Mouse (Mus musculus): Measurements from ENCODE around the gene Zfp941.
A peak's percentile ranks its signal among the peaks of the same experiment; 100 is the strongest.

Gene Zfp941

GRCm38 (mm10) chr7:140821653-140822329, at the start of gene Zfp941:
Gene Zfp941 (minus strand): TSS chr7:140822178.
- DNase-seq (ENCODE audit: low spot score in 2 of 2) = peak; percentile 63 to 82

DNA sequence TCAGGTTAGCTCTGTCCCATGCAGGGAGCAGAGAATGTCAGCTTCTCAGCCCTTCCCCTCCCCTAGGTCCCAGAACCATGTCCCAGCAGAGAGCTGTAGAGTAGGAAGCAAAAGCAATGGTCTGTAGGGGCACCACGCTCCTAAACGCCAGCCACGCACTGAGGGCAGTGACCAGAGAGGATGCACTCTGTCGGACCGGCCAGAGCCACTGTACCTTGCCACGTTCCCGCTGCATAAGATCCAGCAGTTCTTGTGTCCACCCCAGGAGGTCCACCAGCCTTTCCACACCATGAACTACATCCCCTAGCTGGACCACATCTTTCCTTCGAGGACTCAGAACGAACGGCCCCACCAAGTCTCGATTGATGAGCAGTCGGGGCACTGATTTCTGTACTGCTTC, 42.8 kb upstream of the Zfp941 start:
- no peak for DNase-seq (ENCODE audit: low spot score in 2 of 2)

- DNase-seq (ENCODE audit: low spot score in 2 of 2) = no peak
These were observed 38.8 kb upstream of the Zfp941 start for GRCm38 (mm10) chr7:140860728-140861127.

GRCm38 (mm10) chr7:140859997-140860396, 38.0 kb upstream of the Zfp941 start:
- DNase-seq (ENCODE audit: low spot score in 2 of 2) = no peak

GRCm38 (mm10) chr7:140858746-140859145, 36.8 kb upstream of the Zfp941 start:
- DNase-seq (ENCODE audit: low spot score in 2 of 2) = no peak

DNA sequence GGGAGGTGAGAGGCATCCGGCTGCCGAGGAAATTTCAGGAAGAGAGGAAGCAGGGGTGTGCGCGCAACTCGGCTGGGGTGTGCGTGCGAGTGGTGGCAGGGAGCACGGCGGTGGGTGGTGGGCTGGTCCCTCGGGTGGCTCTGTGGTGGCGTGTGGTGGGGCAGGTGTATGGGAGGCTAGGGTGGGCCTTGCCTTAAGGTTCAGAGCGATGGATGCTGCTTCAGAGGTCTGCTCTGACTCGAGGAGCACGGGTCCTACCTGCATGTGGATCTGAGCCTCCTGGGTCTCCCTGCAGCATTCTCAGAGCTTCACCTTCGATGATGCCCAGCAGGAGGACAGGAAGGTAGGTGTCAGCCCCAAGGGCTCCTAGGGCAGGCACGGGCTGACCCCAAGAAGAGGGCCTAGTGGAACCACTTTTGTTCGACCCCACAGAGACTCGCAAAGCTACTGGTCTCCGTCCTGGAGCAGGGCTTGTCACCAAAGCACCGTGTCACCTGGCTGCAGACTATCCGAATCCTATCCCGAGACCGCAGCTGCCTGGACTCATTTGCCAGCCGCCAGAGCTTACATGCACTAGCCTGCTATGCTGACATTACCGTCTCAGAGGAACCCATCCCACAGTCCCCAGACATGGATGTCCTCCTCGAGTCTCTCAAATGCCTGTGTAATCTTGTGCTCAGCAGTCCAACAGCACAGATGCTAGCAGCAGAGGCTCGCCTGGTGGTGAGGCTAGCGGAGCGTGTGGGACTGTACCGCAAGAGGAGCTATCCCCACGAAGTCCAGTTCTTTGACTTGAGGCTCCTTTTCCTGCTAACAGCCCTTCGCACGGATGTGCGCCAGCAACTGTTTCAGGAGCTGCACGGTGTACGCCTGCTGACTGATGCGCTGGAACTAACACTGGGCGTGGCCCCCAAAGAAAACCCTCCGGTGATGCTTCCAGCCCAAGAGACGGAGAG, 35.9 kb upstream of the Zfp941 start, which contains the start of gene Bet1l:
TSS of gene Bet1l (minus strand) at position 28 of the 956 bp plus-strand sequence.
- DNase-seq (ENCODE audit: low spot score in 2 of 2) = no peak

GRCm38 (mm10) chr7:140856785-140857549, 35.0 kb upstream of the Zfp941 start, which contains the start of gene Ric8a:
Gene Ric8a (plus strand): TSS chr7:140856957.
- peak; percentile 90 to 91 for DNase-seq (ENCODE audit: low spot score in 2 of 2)

DNA sequence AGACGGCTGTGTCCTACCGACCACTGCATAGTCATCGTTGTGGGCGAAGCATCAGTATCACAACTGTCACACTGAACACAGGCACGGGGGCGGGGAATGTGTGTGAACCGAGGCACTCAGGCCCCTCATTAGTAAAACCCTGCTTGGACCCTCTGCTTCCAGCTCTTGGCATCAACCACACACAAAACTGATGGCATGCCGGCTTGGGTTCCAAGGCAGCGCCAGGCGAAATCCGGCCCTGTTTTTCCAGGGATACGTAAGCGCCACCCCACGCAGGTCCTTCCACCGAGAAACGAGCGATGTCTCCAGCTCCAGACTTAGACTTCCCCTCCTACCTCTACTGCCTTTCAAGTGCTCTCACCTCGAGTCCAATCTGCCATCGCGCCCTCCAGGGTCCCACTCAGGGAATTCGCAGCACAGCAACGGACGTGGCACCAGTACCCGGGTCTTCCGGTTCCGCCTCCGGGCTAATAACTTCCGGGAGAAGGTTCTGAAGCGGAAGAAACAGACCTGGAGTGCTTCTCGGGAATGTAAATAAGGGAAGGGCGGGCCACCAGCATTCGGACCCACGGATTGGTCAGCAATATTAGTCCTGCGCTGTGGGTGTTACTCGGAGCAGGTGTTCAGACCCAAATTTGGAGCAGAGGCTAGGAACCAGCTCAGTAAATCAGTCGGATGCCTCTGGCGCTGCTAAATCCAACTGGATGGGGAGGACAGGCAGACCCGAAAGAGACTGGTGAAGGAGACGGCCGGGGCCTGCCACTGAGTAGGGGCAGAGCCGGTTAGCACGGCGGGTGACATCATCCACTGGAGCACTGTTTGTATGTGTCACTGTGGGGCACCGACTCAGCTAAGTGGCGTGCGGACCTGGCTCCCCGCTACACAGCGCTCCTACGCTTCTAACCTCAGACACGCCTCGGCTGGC, 34.1 kb upstream of the Zfp941 start, which contains the start of gene Gm45785:
TSS of gene Gm45785 (minus strand) at position 472 of the 925 bp plus-strand sequence.
- DNase-seq (ENCODE audit: low spot score in 2 of 2) = peak; percentile 85 to 90

DNA sequence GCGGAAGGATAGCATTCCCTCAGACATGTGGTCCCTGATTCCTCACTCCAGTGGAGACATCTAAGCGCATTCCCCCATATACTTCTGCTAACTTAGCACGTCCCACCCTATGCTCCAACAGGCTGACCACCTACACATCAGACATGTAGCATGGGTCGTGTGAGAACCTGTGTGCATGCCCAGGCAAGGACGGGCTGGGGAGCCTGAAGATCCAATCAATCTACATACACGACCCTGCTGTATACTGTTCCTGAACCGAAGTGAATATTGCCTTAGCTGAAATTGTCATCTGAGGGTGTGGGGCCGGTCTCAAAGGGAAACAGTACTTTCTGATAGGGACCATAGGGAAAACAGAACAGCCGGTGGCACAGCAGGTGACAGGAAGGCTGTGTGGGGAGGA, 33.2 kb upstream of the Zfp941 start:
- no peak for DNase-seq (ENCODE audit: low spot score in 2 of 2)

GRCm38 (mm10) chr7:140854483-140854882, 32.5 kb upstream of the Zfp941 start:
- DNase-seq (ENCODE audit: low spot score in 2 of 2) = no peak

GRCm38 (mm10) chr7:140853386-140853785, 31.4 kb upstream of the Zfp941 start:
- DNase-seq (ENCODE audit: low spot score in 2 of 2) = no peak

DNA sequence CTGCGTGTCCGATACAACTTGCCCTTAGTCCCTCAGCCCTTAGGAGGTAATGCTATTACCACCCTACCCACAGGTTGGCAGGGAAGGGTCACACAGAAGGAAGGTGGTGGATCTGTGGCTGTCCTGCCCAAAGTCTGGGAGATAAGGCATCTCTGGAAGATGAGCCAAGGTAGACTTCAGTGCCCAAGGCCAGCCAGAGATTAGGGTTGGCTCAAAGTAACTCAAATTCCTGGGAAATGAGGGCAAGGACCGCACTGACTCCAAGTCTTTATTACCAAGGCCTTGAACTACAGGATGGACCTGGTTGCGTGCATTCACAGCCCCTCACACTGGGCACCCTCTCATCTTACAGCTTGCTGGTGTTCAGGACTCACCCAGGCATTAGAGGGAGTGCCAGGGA, 29.9 kb upstream of the Zfp941 start:
- DNase-seq (ENCODE audit: low spot score in 2 of 2) = no peak

DNA sequence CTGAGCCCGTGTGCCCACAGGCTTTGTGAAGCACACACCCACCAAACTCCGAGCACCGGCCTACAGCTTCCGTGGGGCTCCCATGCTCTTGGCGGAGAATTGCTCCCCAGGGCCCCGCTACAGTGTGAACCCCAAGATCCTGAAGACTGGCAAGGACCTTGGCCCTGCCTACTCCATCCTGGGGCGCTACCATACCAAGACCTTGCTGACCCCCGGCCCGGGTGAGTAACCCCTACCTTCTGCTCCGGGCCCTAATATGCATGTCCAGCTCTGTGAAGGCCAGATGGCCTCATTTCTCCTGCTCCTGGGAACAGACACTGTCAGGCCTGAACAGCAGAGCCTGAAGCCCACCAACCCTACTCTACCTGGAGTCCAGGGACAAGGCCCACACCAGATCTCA, 26.6 kb upstream of the Zfp941 start:
- DNase-seq (ENCODE audit: low spot score in 2 of 2) = no peak

- DNase-seq (ENCODE audit: low spot score in 2 of 2) = no peak
These were observed 26.0 kb upstream of the Zfp941 start, which contains the start of gene Odf3 for GRCm38 (mm10) chr7:140847755-140848580. Gene Odf3 (plus strand): TSS chr7:140847805.

- DNase-seq (ENCODE audit: low spot score in 2 of 2) = no peak
These were observed 24.7 kb upstream of the Zfp941 start for GRCm38 (mm10) chr7:140846676-140847075.

DNA sequence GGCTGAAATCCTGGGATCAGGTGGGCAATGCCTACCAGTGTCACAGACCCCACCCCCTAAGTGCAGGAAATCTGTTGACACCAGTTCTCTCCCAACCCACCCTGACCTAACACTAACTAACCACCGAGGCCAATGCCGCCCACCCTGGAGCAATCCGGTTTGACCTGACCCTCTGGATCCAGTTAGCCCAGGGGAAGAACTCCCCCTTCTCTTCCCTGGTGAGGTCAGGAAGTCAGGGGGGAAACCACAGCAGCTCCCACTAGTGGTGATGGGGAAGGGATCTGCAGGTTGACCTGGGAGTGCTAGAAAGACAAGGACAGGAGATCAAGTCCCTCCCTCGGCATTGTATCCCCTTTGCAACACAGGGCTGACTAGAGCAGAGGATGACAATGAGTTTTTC, 23.7 kb upstream of the Zfp941 start:
- no peak for DNase-seq (ENCODE audit: low spot score in 2 of 2)

DNA sequence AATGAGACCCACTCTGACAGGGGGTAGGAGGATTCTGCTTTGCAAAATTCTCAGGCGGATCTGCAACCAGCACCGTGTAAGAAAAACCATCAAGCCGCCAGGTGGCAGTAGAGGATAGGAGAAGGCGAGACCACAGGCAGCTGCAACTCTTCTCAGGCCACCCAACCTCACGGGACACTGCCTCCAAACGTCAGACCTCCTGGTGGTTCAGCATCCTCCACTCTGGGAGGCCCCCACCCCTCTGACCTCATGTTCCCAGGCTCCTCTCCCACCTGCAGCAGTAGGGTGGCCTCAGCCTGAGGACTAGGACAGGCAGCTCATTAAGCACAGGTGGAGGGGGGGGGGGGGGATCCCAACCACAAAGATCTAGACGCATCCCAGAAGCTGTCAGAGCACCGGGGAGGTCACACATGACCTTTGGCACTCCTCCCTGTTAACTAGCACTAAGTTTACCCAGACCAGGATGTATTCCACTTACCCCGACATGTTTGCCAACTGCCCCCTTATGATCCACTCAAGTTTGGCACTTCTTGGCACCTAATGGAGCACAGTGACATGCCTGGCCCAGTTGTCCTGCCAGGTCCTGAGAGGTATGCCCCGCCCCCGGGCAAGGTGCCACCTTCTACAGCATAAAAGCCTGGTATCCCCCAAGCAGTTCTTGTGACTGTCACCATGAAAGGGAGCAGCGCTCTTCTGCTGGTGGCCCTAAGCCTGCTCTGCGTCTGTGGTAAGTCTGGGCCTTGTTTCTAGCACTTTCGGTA, 23.1 kb upstream of the Zfp941 start, which contains the start of gene Scgb1c1:
TSS of gene Scgb1c1 (plus strand) at position 643 of the 761 bp plus-strand sequence.
- peak; percentile 91 to 92 for DNase-seq (ENCODE audit: low spot score in 2 of 2)

- DNase-seq (ENCODE audit: low spot score in 2 of 2) = no peak
These were observed 21.8 kb upstream of the Zfp941 start for GRCm38 (mm10) chr7:140843806-140844205.
